Mouse (Mus musculus) hindlimb bud, embryonic 11.5 days (tissue): ENCODE measurements around the gene Pnpla6.

ENCODE experiments used
- DNase-seq: peaks from one replicate; pipeline ENCODE4 v3.0.0-alpha.2; 2012; ENCODE audit warnings: low read depth, low spot score; ENCODE audit errors: extremely low spot score

Gene Pnpla6

GRCm38 (mm10) chr8:3515260-3515671, at the start of gene Pnpla6:
Pnpla6 (plus strand) TSS chr8:3515384.
- peak; percentile 60 for DNase-seq

- peak; percentile 97 for DNase-seq
Observed at GRCm38 (mm10) chr8:3467006-3467885, 47.9 kb upstream of the Pnpla6 start, which contains the start of gene Pex11g. Pex11g (minus strand) TSS chr8:3467680.

GRCm38 (mm10) chr8:3467886-3468545, 47.2 kb upstream of the Pnpla6 start:
- DNase-seq, result no peak

- DNase-seq, result no peak
Observed at GRCm38 (mm10) chr8:3468838-3469237, 46.3 kb upstream of the Pnpla6 start.

GRCm38 (mm10) chr8:3470562-3470961, 44.6 kb upstream of the Pnpla6 start, which contains the start of gene Tex45:
Tex45 (plus strand) TSS chr8:3470862.
- no peak for DNase-seq

GRCm38 (mm10) chr8:3475715-3476429, 39.3 kb upstream of the Pnpla6 start:
- DNase-seq, result no peak

GRCm38 (mm10) chr8:3480221-3480785, 34.9 kb upstream of the Pnpla6 start:
- DNase-seq, result no peak

- DNase-seq, result no peak
Observed at GRCm38 (mm10) chr8:3481605-3482004, 33.6 kb upstream of the Pnpla6 start.

- no peak for DNase-seq
Observed at GRCm38 (mm10) chr8:3482240-3482740, 32.9 kb upstream of the Pnpla6 start.

- no peak for DNase-seq
Observed at GRCm38 (mm10) chr8:3483546-3483945, 31.6 kb upstream of the Pnpla6 start.

GRCm38 (mm10) chr8:3485192-3485591, 30.0 kb upstream of the Pnpla6 start:
- no peak for DNase-seq

- DNase-seq, result no peak
Observed at GRCm38 (mm10) chr8:3492901-3493844, 22.0 kb upstream of the Pnpla6 start, which contains the start of gene Zfp358. Zfp358 (plus strand) TSS chr8:3493138.

- no peak for DNase-seq
Observed at GRCm38 (mm10) chr8:3493845-3494208, 21.4 kb upstream of the Pnpla6 start.

- no peak for DNase-seq
Observed at GRCm38 (mm10) chr8:3495578-3496427, 19.4 kb upstream of the Pnpla6 start.

GRCm38 (mm10) chr8:3496428-3496748, 18.8 kb upstream of the Pnpla6 start:
- no peak for DNase-seq

GRCm38 (mm10) chr8:3498583-3498982, 16.6 kb upstream of the Pnpla6 start:
- DNase-seq, result no peak

GRCm38 (mm10) chr8:3499751-3500150, 15.4 kb upstream of the Pnpla6 start:
- no peak for DNase-seq

- DNase-seq, result peak; percentile 93
Observed at GRCm38 (mm10) chr8:3500235-3501090, 14.7 kb upstream of the Pnpla6 start, which contains the start of gene Mcoln1. Mcoln1 (plus strand) TSS chr8:3500457.
